Mouse (Mus musculus) mouse embryonic stem cell (cell line): ENCODE data around the gene AL732309.1.

Experiments
- in situ Hi-C, 2 experiments: fragments of 300-500 bp; cut with MboI; formaldehyde crosslinking; loops; 1 replicate in 1 of 2; 3 replicates in 1 of 2; pipeline ENCODE4 v1.14.3; 2019 to 2020; ENCODE audit warnings: low sequenced_read_pairs in 2 of 2, low pct_unique_long_range_greater_than_20kb in 1 of 2, mixed read lengths in 1 of 2; ENCODE audit not compliant: unreplicated experiment in 1 of 2

Gene AL732309.1

GRCm38 (mm10) chr2:25225811-25226379 is 20.8 kb downstream of the AL732309.1 start:
- in situ Hi-C loops: no loop called here

GRCm38 (mm10) chr2:25224766-25225752 is 21.6 kb downstream of the AL732309.1 start:
- in situ Hi-C loops: no loop called here

GRCm38 (mm10) chr2:25224492-25224765 is 22.2 kb downstream of the AL732309.1 start, which contains the start of gene Tubb4b:
TSS of gene Tubb4b (minus strand) at chr2:25224702.
- in situ Hi-C loops: no loop called here

GRCm38 (mm10) chr2:25223681-25224491 is 22.8 kb downstream of the AL732309.1 start:
- in situ Hi-C loops: no loop called here

GRCm38 (mm10) chr2:25221331-25221772 is 25.3 kb downstream of the AL732309.1 start:
- in situ Hi-C loops: no loop called here

- in situ Hi-C loops: no loop called here
These were observed 28.2 kb downstream of the AL732309.1 start, which contains the start of gene Fam166a for GRCm38 (mm10) chr2:25218445-25218844. TSS of gene Fam166a (plus strand) at chr2:25218745.

GRCm38 (mm10) chr2:25217666-25218065 is 29.0 kb downstream of the AL732309.1 start:
- in situ Hi-C loops: no loop called here

- in situ Hi-C loops: no loop called here
These were observed 32.2 kb downstream of the AL732309.1 start, which contains the start of gene Stpg3 for GRCm38 (mm10) chr2:25214444-25214843. TSS of gene Stpg3 (minus strand) at chr2:25214637.

- in situ Hi-C loops: no loop called here
These were observed 33.3 kb downstream of the AL732309.1 start for GRCm38 (mm10) chr2:25213266-25213865.

GRCm38 (mm10) chr2:25211121-25211670 is 35.5 kb downstream of the AL732309.1 start, which contains the start of gene Nelfb:
TSS of gene Nelfb (minus strand) at chr2:25211489.
- in situ Hi-C loops: no loop called here

GRCm38 (mm10) chr2:25210686-25211085 is 36.0 kb downstream of the AL732309.1 start:
- in situ Hi-C loops: no loop called here

- in situ Hi-C loops: no loop called here
These were observed 39.1 kb downstream of the AL732309.1 start for GRCm38 (mm10) chr2:25207593-25207992.

- in situ Hi-C loops: no loop called here
These were observed 42.9 kb downstream of the AL732309.1 start for GRCm38 (mm10) chr2:25203631-25204214.

GRCm38 (mm10) chr2:25200631-25201030 is 46.0 kb downstream of the AL732309.1 start:
- in situ Hi-C loops: no loop called here

GRCm38 (mm10) chr2:25197946-25198345 is 48.7 kb downstream of the AL732309.1 start:
- in situ Hi-C loops: loop anchor here in 1 of 2 experiments (10.0 kb wide), 1 partner anchor 57 kb away; the partner anchor contains the start of gene Tmem203

GRCm38 (mm10) chr2:25197191-25197590 is 49.5 kb downstream of the AL732309.1 start:
- in situ Hi-C loops: loop anchor here in 1 of 2 experiments (10.0 kb wide), 1 partner anchor 58 kb away; the partner anchor contains the start of gene Tmem203

- in situ Hi-C loops: loop anchor here in 1 of 2 experiments (10.0 kb wide), 1 partner anchor 58 kb away; the partner anchor contains the start of gene Tmem203
These were observed 50.3 kb downstream of the AL732309.1 start, which contains the start of gene Tor4a for GRCm38 (mm10) chr2:25196172-25196954. TSS of gene Tor4a (minus strand) at chr2:25196886.
